Mouse (Mus musculus) stomach, embryonic 16.5 days (tissue): ENCODE results near the gene Ifnk. TPM values are rescaled to one million over a fixed set of nuclear protein-coding genes. Genes with fewer than 3 reads are reported as not detected.

ENCODE experiments used
- ATAC-seq: fragments of 200-750 bp; cut with Nextera tagmentation; 2 replicates; pipeline ENCODE4 v1.8.0; 2017; ENCODE audit warnings: moderate number of reproducible peaks, moderate TSS enrichment; ENCODE audit not compliant: insufficient read depth, low FRiP score
- H3K27ac ChIP-seq: fragments of 300-500 bp; sonication (generic); 2 replicates; pipeline ENCODE4 v1.5.1; 2014; ENCODE audit warnings: low read length
- H3K27me3 ChIP-seq: fragments of 300-500 bp; sonication (generic); 2 replicates; pipeline ENCODE4 v1.6.1; 2014; ENCODE audit warnings: low read length, control low read depth, mixed read lengths; ENCODE audit not compliant: control insufficient read depth, insufficient read depth
- H3K36me3 ChIP-seq: fragments of 300-500 bp; sonication (generic); 2 replicates; pipeline ENCODE4 v1.6.1; 2014; ENCODE audit warnings: low read length; ENCODE audit not compliant: control insufficient read depth, insufficient read depth
- H3K4me1 ChIP-seq: fragments of 300-500 bp; sonication (generic); 2 replicates; pipeline ENCODE4 v1.6.1; 2014; ENCODE audit warnings: low read length, control low read depth, mixed read lengths; ENCODE audit not compliant: control insufficient read depth, insufficient read depth
- H3K4me2 ChIP-seq: fragments of 300-500 bp; sonication (generic); 2 replicates; pipeline ENCODE4 v1.6.1; 2014; ENCODE audit warnings: low read depth, low read length, mixed read lengths
- H3K4me3 ChIP-seq: fragments of 300-500 bp; sonication (generic); replicated peaks from 2 replicates; pipeline ENCODE4 v1.5.1; 2014; ENCODE audit warnings: mild to moderate bottlenecking, low read length
- H3K9ac ChIP-seq: fragments of 300-500 bp; sonication (generic); 2 replicates; pipeline ENCODE4 v1.6.1; 2014; ENCODE audit warnings: low read length
- H3K9me3 ChIP-seq: fragments of 300-500 bp; sonication (generic); replicated peaks from 2 replicates; pipeline ENCODE4 v1.6.1; 2016; ENCODE audit warnings: low read length, control low read depth; ENCODE audit not compliant: control insufficient read depth
- WGBS: fragments of 180-500 bp; shearing (Covaris S2); extraction: QIAGEN DNeasy Blood & Tissue Kit; methylation state at CpG from one replicate; pipeline ENCODE4 v1.1.7; 2014; 5-methylcytosine and 5-hydroxymethylcytosine counted together
- polyA plus RNA-seq: library from polyadenylated mRNA; unstranded; fragments of >200 nt; fragmentation: Nextera tagmentation; extraction: Ambion mirVana; gene quantifications from 2 replicates; pipeline ENCODE4 v1.2.1, GENCODE M21; 2015

Gene Ifnk
- polyA plus RNA-seq, 1 experiment from 2014 or later: 0.34 TPM

DNA sequence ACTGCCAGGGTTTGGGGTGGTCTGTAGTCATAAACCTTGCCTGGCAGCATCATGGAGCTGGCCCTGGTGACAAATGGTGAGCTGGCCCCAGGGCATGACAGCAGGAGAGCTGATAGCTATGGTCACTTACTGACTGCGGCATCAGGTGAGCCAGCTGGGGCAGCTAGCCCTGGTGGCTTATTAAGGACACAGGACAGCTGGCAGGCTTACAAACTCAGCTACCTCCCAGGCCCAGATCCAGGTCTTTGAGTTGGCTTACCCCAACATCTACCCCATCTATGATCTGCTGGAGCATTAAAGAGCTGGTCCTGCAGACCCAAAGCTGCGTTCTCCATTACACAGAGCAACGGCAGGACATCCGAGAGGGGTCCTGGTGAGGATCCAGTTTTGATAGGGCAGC, 18.4 kb upstream of the Ifnk start:
- Histone ChIP-seq H3K27me3 (no peaks in the 10 kb centered on the region), H3K9me3 (no peaks in the 10 kb centered on the region), H3K4me2 (no peak overlapping the region), H3K27ac (no peak overlapping the region), H3K36me3 (no peaks in the 10 kb centered on the region), H3K4me1 (peaks cover 28% of the 10 kb centered on the region), H3K4me3 (no peak overlapping the region), H3K9ac (no peak overlapping the region)
- ATAC-seq: no peak
- WGBS: 89% methylated on average over 4 of the region's 4 CpGs

DNA sequence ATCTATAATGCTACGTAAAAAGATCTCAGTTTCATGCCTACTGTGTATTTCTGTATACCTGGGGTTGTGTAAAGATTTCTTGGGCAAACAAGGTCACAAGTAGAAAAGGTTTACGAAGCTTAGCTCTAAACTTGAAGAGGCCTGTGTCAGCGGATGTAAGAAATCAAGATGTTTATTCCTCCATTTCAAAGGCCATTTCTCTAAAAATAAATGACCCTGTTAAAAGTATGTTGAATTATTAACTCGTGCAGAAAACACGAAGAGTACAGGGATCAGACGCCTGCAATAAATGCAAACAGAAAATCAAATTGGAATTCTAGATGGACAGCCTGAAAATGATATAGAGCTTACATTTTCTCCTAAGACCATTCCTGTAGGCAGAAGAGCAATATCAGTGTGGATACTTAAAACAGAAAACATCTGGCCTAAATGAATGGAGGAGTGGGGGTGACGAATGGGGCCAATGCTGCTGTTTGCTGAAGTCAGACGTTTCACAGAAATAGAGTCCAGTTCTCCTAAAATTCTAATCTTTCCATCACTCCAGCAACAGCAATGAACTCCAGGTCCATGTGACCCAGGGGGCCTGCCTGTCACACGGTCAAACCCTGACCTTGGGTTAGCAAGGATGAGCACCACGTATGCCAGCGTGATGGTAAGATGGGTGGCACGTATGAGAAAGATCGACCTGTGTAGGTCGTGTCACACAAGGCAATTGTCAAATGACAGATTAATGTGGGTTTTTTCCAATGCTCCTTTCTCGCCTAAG, 16.8 kb upstream of the Ifnk start:
- WGBS: 44% methylated on average over 15 of the region's 15 CpGs
- Histone ChIP-seq H3K4me1 (peaks cover 26% of the 10 kb centered on the region), H3K4me2 (no peak overlapping the region), H3K4me3 (no peak overlapping the region), H3K36me3 (no peaks in the 10 kb centered on the region), H3K9me3 (no peaks in the 10 kb centered on the region), H3K27me3 (no peaks in the 10 kb centered on the region), H3K27ac (no peak overlapping the region), H3K9ac (no peak overlapping the region)
- no peak for ATAC-seq

DNA sequence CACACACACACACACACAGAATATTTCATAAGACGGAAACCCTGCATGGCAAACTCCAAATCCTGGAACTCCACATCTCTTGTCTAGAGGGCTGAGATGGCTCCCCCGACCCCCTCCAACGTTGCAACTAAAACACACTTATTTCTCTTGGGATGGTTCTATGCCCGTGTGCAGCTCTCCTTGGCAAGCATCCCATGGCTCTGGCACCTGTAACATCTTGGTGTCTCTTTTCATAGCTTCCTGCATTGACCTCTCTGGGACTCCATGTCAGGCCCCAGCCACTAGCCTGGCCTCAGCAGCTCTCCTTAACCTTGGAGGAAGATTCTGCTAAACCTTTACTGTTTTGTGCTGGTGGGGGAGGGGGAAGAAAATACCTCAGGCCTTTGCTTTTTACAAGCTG, 16.1 kb upstream of the Ifnk start:
- H3K9me3 ChIP-seq: no peaks in the 10 kb centered on the region
- 68% methylated on average over 4 of the region's 4 CpGs for WGBS
- H3K27ac ChIP-seq: no peak overlapping the region
- H3K4me3 ChIP-seq: no peak overlapping the region
- H3K4me2 ChIP-seq: no peak overlapping the region
- peaks cover 22% of the 10 kb centered on the region for H3K4me1 ChIP-seq
- H3K36me3 ChIP-seq: no peaks in the 10 kb centered on the region
- no peaks in the 10 kb centered on the region for H3K27me3 ChIP-seq
- no peak for ATAC-seq
- H3K9ac ChIP-seq: no peak overlapping the region

DNA sequence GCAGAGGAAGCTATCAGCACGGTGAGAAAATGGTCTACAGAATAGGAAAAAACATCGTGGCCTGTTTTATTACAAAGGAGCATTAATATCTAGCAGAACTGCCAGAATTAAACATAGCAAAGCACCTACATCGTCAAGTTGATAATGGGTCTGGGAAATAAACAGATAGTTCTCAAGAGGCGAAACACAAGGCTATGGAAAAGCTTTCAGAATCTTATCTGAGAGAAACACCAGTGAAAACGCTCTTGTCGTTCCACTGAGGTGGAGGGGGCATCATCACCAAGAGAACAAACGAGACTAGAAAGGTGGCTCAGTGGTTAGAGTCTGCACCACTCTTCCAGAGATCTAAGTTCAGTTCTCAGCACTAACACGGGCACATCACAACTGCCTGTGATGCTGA, 14.9 kb upstream of the Ifnk start:
- 54% methylated on average over 8 of the region's 8 CpGs for WGBS

DNA sequence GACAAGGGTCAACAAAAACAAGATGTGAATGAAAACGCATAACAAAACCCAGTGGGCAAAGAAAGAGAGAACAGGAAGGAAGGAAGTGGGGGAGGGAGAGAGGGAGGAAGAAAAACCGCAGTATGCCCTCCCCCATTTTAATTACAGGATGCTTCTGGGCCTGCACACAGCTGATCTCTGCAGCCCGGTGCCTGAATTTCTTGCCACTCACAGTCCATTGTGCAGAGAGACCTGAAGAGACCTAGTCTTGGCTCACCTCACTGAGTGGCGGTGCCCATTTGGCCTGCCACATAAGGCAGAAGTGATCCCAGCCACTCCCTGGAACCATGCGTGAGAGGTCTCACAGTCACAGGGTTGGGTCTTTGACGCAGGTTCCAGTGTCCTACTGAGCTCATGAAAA, 13.8 kb upstream of the Ifnk start:
- Histone ChIP-seq H3K27ac (no peak overlapping the region), H3K9me3 (no peaks in the 10 kb centered on the region), H3K9ac (no peak overlapping the region), H3K36me3 (no peaks in the 10 kb centered on the region), H3K4me3 (no peak overlapping the region), H3K27me3 (no peaks in the 10 kb centered on the region), H3K4me1 (peaks cover 22% of the 10 kb centered on the region), H3K4me2 (no peak overlapping the region)
- no peak for ATAC-seq
- 62% methylated on average over 6 of the region's 6 CpGs for WGBS

More for the DNA sequence above, 14.9 kb upstream of the Ifnk start:
- no peaks in the 10 kb centered on the region for H3K27me3 ChIP-seq
- no peak for ATAC-seq
- no peaks in the 10 kb centered on the region for H3K9me3 ChIP-seq
- H3K4me2 ChIP-seq: no peak overlapping the region
- H3K9ac ChIP-seq: no peak overlapping the region
- no peak overlapping the region for H3K27ac ChIP-seq
- peaks cover 22% of the 10 kb centered on the region for H3K4me1 ChIP-seq
- H3K36me3 ChIP-seq: no peaks in the 10 kb centered on the region
- no peak overlapping the region for H3K4me3 ChIP-seq

DNA sequence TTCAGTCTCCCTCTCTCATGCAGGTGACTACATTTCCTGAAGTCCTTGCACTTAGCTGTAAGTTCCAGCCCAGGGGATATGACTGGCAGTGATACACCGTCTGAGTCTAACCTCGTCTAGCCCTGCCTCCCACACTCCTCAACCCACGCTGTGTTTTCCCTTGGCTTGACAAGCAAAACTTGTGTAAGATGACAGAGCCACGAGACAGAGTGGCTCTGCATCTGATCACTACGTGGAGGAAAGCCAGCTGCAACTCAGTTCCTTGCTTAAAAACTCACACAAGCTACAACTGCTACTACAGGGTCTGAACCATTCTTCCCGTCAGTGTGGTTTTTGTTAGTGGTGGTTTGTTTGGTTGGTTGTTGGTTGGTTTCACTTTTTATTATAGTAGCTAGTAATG, 11.5 kb upstream of the Ifnk start:
- H3K9ac ChIP-seq: no peak overlapping the region
- ATAC-seq: no peak
- H3K9me3 ChIP-seq: no peaks in the 10 kb centered on the region
- H3K36me3 ChIP-seq: no peaks in the 10 kb centered on the region
- no peak overlapping the region for H3K4me2 ChIP-seq
- H3K4me1 ChIP-seq: peaks cover 22% of the 10 kb centered on the region
- H3K4me3 ChIP-seq: no peak overlapping the region
- 49% methylated on average over 6 of the region's 6 CpGs for WGBS
- H3K27ac ChIP-seq: no peak overlapping the region
- no peaks in the 10 kb centered on the region for H3K27me3 ChIP-seq

DNA sequence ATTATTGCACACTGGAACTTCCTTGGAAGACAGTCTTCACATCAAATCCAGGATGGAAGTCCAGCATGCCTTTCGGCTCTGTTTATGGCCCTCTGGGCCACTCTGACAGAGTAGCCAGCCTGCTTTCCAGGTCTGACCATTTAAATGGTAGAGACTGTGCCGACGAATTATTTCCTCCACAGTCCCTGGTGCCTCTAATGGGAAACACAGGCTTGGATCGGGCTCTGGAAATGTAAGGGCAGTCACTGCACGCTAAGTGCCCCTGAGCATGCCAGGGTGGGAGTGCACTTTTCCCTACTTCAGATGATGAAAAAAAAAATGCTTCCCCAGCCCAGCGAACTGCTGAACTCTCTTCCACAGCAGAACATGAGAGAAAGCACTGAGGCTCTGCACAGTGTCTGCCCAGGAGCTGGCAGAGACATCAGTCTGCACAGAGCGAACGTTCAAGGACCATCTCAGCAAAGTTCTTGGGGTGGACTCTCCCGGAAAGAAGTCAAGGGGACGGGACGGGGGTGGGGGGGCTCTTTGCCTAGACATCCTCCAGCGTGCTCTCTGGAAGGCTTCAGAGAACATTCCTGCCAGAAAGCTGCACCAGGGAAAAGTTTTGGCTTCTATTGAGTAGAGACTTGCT, 8.3 kb upstream of the Ifnk start:
- H3K27me3 ChIP-seq: no peaks in the 10 kb centered on the region
- H3K4me2 ChIP-seq: peak overlapping the region; percentile 22; the same call in 1 of the 2 replicates
- ATAC-seq: peak; percentile 62; the same call in 1 of the 2 replicates
- no peaks in the 10 kb centered on the region for H3K36me3 ChIP-seq
- 57% methylated on average over 12 of the region's 12 CpGs for WGBS
- no peak overlapping the region for H3K4me3 ChIP-seq
- peaks cover 16% of the 10 kb centered on the region; the same call in 1 of the 2 replicates for H3K4me1 ChIP-seq
- 0 out of 2 replicates have a peak overlapping the region, but pooled peaks have one; percentile 7 for H3K9ac ChIP-seq
- H3K9me3 ChIP-seq: no peaks in the 10 kb centered on the region
- H3K27ac ChIP-seq: peak overlapping the region; percentile 48

DNA sequence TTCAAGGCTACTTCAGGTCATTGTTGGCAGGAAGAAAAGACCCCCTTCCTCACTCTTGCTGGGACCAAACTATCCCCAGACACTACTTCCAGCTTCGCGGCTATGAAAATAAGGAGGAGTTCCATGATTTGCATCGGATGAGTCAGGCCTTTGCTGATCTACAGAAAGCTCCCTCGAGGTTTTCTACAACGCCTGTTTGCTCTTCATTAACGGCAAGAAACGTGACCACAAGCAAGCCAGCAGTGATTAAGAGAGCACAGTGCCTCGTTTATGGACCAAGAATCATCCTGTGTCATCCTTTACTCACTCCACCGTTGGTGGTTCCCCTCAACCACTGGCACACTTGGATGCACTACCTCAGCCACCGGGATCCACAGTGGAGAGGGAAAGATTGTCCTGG, 6.1 kb upstream of the Ifnk start:
- Histone ChIP-seq H3K36me3 (no peaks in the 10 kb centered on the region), H3K4me2 (no peak overlapping the region), H3K9me3 (no peaks in the 10 kb centered on the region), H3K27ac (peak overlapping the region; percentile 37; the same call in 1 of the 2 replicates), H3K4me3 (no peak overlapping the region), H3K4me1 (peaks cover 16% of the 10 kb centered on the region; the same call in 1 of the 2 replicates), H3K9ac (no peak overlapping the region), H3K27me3 (no peaks in the 10 kb centered on the region)
- no peak for ATAC-seq
- WGBS: 68% methylated on average over 10 of the region's 10 CpGs

DNA sequence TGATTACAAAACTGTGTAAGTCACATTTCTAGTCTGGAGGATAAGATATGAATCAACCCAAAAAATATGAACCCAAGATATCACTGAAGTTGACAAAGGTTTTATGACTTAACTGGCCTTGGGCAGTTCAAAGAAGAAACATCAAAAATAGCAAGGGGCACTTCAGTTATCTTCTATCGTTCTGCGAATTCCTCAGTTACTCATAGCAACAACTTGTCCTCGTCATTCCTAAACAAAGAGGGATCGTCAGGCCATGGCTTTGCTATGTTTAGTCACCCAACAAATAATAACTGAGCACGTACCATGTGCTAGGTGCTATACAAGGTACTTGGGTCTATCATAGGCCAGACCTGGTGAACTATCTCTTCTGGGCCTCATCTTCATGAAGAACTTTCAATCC, 5.3 kb upstream of the Ifnk start:
- no peaks in the 10 kb centered on the region for H3K27me3 ChIP-seq
- peaks cover 16% of the 10 kb centered on the region; the same call in 1 of the 2 replicates for H3K4me1 ChIP-seq
- ATAC-seq: no peak
- no peaks in the 10 kb centered on the region for H3K9me3 ChIP-seq
- H3K4me2 ChIP-seq: no peak overlapping the region
- H3K27ac ChIP-seq: no peak overlapping the region
- H3K4me3 ChIP-seq: no peak overlapping the region
- H3K9ac ChIP-seq: no peak overlapping the region
- WGBS: 64% methylated on average over 5 of the region's 5 CpGs
- H3K36me3 ChIP-seq: no peaks in the 10 kb centered on the region
